Mouse (Mus musculus): ENCODE results near the gene Map2k2. TPM values are rescaled to one million over a fixed set of nuclear protein-coding genes. Genes with fewer than 3 reads are reported as not detected.
A peak's percentile ranks its signal among the peaks of the same experiment; 100 is the strongest.

The Map2k2 gene
- polyA plus RNA-seq, 1 experiment: 53.0 TPM

GRCm38 (mm10) chr10:81135831-81136705 lies 30.4 kb downstream of the Map2k2 start:
- Histone ChIP-seq H3K27ac (ENCODE audit: insufficient read depth, low read length) (peak overlapping the region; percentile 55), H3K4me1 (ENCODE audit: control insufficient read depth, insufficient read depth, low read length) (peaks cover 2% of the 10 kb centered on the region), H3K9me3 (replicated peaks; ENCODE audit: control insufficient read depth, insufficient read depth, low read length, poor library complexity, severe bottlenecking) (no peaks in the 10 kb centered on the region), H3K4me3 (ENCODE audit: low read depth, low read length) (peak overlapping the region; percentile 78), H3K36me3 (ENCODE audit: control insufficient read depth, insufficient read depth, low read length, poor library complexity, severe bottlenecking) (no peaks in the 10 kb centered on the region), H3K27me3 (ENCODE audit: control insufficient read depth, insufficient read depth, low read length, poor library complexity, severe bottlenecking) (no peaks in the 10 kb centered on the region), H3K9ac (ENCODE audit: low read depth, poor library complexity, severe bottlenecking) (peak overlapping the region; percentile 99)
- TF ChIP-seq EP300 (IDR thresholded peaks at IDR 0.05; ENCODE audit: insufficient read depth, low read depth, low read length) (no peak), POLR2A (IDR thresholded peaks at IDR 0.05; ENCODE audit: insufficient read depth, low read length) (no peak), CTCF (IDR thresholded peaks at IDR 0.05; ENCODE audit: low read depth, low read length) (no peak)

- Histone ChIP-seq H3K27me3 (ENCODE audit: control insufficient read depth, insufficient read depth, low read length, poor library complexity, severe bottlenecking) (no peaks in the 10 kb centered on the region), H3K27ac (ENCODE audit: insufficient read depth, low read length) (peak overlapping the region; percentile 55), H3K4me3 (ENCODE audit: low read depth, low read length) (peak overlapping the region; percentile 78), H3K9ac (ENCODE audit: low read depth, poor library complexity, severe bottlenecking) (peak overlapping the region; percentile 99), H3K4me1 (ENCODE audit: control insufficient read depth, insufficient read depth, low read length) (peaks cover 2% of the 10 kb centered on the region), H3K36me3 (ENCODE audit: control insufficient read depth, insufficient read depth, low read length, poor library complexity, severe bottlenecking) (no peaks in the 10 kb centered on the region), H3K9me3 (replicated peaks; ENCODE audit: control insufficient read depth, insufficient read depth, low read length, poor library complexity, severe bottlenecking) (no peaks in the 10 kb centered on the region)
- TF ChIP-seq EP300 (IDR thresholded peaks at IDR 0.05; ENCODE audit: insufficient read depth, low read depth, low read length) (no peak), POLR2A (IDR thresholded peaks at IDR 0.05; ENCODE audit: insufficient read depth, low read length) (no peak), CTCF (IDR thresholded peaks at IDR 0.05; ENCODE audit: low read depth, low read length) (no peak)
Observed at GRCm38 (mm10) chr10:81136706-81137231, 31.1 kb downstream of the Map2k2 start.

GRCm38 (mm10) chr10:81137252-81138130 lies 31.8 kb downstream of the Map2k2 start:
- Histone ChIP-seq H3K36me3 (ENCODE audit: control insufficient read depth, insufficient read depth, low read length, poor library complexity, severe bottlenecking) (no peaks in the 10 kb centered on the region), H3K9ac (ENCODE audit: low read depth, poor library complexity, severe bottlenecking) (peak overlapping the region; percentile 99), H3K4me1 (ENCODE audit: control insufficient read depth, insufficient read depth, low read length) (peaks cover 2% of the 10 kb centered on the region), H3K27ac (ENCODE audit: insufficient read depth, low read length) (peak overlapping the region; percentile 66), H3K9me3 (replicated peaks; ENCODE audit: control insufficient read depth, insufficient read depth, low read length, poor library complexity, severe bottlenecking) (no peaks in the 10 kb centered on the region), H3K27me3 (ENCODE audit: control insufficient read depth, insufficient read depth, low read length, poor library complexity, severe bottlenecking) (no peaks in the 10 kb centered on the region), H3K4me3 (ENCODE audit: low read depth, low read length) (peak overlapping the region; percentile 95)
- TF ChIP-seq POLR2A (IDR thresholded peaks at IDR 0.05; ENCODE audit: insufficient read depth, low read length): no peak
- no peak for TF ChIP-seq CTCF (IDR thresholded peaks at IDR 0.05; ENCODE audit: low read depth, low read length)
- TF ChIP-seq EP300 (IDR thresholded peaks at IDR 0.05; ENCODE audit: insufficient read depth, low read depth, low read length): no peak

DNA sequence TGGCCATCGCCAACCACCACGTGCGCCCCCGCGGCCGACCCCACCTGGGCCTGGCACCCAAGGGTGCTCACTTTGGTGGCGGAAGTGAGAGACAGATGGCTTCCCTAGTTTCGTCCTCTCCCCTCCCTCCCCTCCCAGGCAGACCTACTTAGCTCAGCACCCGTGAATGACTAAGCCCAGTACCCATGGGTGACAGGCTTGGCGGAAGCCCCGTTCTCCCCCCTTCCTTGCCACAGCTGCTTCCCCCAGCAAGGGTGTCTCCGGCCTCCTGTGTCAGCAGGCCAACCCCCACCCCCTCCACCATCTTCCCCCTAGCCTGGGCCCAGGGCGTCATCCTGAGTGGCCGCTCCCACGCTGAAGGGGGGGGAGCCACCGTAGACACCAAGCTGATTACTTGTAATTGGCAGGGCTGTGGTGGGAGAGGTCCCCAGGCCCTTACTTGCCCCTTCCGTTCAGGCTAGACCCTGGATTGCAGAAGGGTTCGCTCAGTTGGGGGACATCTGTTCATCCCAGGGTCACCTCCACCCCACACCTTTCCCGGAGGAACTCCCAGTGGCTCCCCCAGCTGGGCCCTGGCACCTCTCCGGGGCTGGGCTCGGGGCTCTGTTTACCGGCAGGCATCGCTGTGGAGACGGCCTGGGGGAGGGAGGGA lies 32.5 kb downstream of the Map2k2 start:
- Histone ChIP-seq H3K9me3 (replicated peaks; ENCODE audit: control insufficient read depth, insufficient read depth, low read length, poor library complexity, severe bottlenecking) (no peaks in the 10 kb centered on the region), H3K4me1 (ENCODE audit: control insufficient read depth, insufficient read depth, low read length) (peaks cover 2% of the 10 kb centered on the region), H3K4me3 (ENCODE audit: low read depth, low read length) (peak overlapping the region; percentile 95), H3K27me3 (ENCODE audit: control insufficient read depth, insufficient read depth, low read length, poor library complexity, severe bottlenecking) (no peaks in the 10 kb centered on the region), H3K36me3 (ENCODE audit: control insufficient read depth, insufficient read depth, low read length, poor library complexity, severe bottlenecking) (no peaks in the 10 kb centered on the region), H3K27ac (ENCODE audit: insufficient read depth, low read length) (peak overlapping the region; percentile 66), H3K9ac (ENCODE audit: low read depth, poor library complexity, severe bottlenecking) (peak overlapping the region; percentile 97)
- TF ChIP-seq CTCF (IDR thresholded peaks at IDR 0.05; ENCODE audit: low read depth, low read length): no peak
- TF ChIP-seq EP300 (IDR thresholded peaks at IDR 0.05; ENCODE audit: insufficient read depth, low read depth, low read length): no peak
- TF ChIP-seq POLR2A (IDR thresholded peaks at IDR 0.05; ENCODE audit: insufficient read depth, low read length): no peak

GRCm38 (mm10) chr10:81138821-81139528 lies 33.3 kb downstream of the Map2k2 start:
- Histone ChIP-seq H3K27ac (ENCODE audit: insufficient read depth, low read length) (peak overlapping the region; percentile 89), H3K4me1 (ENCODE audit: control insufficient read depth, insufficient read depth, low read length) (peaks cover 2% of the 10 kb centered on the region), H3K9ac (ENCODE audit: low read depth, poor library complexity, severe bottlenecking) (peak overlapping the region; percentile 97), H3K27me3 (ENCODE audit: control insufficient read depth, insufficient read depth, low read length, poor library complexity, severe bottlenecking) (no peaks in the 10 kb centered on the region), H3K4me3 (ENCODE audit: low read depth, low read length) (peak overlapping the region; percentile 95), H3K9me3 (replicated peaks; ENCODE audit: control insufficient read depth, insufficient read depth, low read length, poor library complexity, severe bottlenecking) (no peaks in the 10 kb centered on the region), H3K36me3 (ENCODE audit: control insufficient read depth, insufficient read depth, low read length, poor library complexity, severe bottlenecking) (peaks cover 1% of the 10 kb centered on the region; the same call in 1 of the 2 replicates)
- 0 out of 2 replicates have a peak, but pooled peaks have one; percentile 2 for TF ChIP-seq EP300 (IDR thresholded peaks at IDR 0.05; ENCODE audit: insufficient read depth, low read depth, low read length)
- TF ChIP-seq POLR2A (IDR thresholded peaks at IDR 0.05; ENCODE audit: insufficient read depth, low read length): no peak
